Mouse (Mus musculus): Measurements from ENCODE around the gene Lrrc41. TPM values are rescaled to one million over a fixed set of nuclear protein-coding genes. Genes with fewer than 3 reads are reported as not detected.

Gene Lrrc41
- 10 to 100 TPM; 46.0 to 46.8 TPM for total RNA-seq (2021)

DNA sequence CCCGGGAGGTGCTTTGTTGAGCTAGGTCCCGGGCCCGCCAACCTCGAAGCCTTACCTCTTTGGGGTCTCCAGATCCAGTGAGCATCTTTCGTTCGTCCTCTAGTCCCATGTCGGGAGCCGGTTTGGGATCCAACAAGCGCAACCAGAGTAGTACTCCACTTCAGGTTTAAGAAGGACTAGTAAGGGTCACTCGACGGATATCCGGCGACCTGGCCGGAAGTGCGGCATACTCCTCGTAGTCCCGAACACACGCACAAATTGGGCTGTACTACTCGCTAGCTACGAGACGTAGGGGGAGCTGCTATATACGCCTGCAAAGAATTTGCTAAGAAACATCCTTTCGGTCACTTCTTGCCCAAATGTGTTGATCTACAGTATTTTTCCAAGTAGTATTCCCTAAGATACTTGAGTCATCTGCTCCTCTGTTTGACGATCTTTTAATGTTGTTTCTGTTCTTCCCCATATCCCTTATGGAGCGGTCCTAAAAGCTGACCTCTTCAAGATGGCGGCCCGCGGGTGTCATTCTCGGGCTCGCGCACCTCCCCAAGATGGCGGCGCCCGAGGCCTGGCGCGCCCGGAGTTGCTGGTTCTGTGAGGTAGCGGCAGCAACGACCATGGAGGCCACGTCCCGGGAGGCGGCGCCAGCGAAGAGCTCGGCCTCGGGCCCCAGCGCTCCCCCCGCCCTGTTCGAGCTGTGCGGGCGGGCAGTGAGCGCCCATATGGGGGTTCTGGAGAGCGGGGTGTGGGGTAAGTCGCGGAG lies at the start of gene Lrrc41, which contains the start of gene Uqcrh:
Gene Lrrc41, plus strand, starts transcription at position 409 of the 760 bp plus-strand sequence.
Gene Uqcrh, minus strand, starts transcription at position 211 of the 760 bp plus-strand sequence.
- peak; percentile 92 to 93 for DNase-seq (ENCODE audit: extremely low spot score in 1 of 2, low spot score in 1 of 2)

DNA sequence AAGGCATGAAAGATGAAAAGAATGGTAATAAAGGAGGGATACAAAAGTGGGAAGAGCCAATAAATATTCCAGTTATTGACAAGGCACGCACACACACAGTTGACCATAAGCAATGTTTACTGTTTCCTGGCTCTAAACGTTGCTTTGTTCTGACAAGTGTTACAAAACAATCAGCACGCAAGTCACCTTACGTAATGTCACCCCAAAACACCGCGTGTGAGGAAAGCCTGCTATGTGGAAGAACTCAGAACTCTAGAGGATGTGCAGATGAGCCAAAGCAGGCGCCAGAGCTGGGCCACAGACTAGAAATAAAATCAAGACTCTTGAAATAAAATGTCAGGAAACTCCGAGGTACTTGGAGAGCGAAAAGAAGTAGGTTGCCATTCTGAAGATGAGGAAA lies 42.2 kb upstream of the Lrrc41 start:
- DNase-seq (ENCODE audit: extremely low spot score in 1 of 2, low spot score in 1 of 2) = no peak

DNA sequence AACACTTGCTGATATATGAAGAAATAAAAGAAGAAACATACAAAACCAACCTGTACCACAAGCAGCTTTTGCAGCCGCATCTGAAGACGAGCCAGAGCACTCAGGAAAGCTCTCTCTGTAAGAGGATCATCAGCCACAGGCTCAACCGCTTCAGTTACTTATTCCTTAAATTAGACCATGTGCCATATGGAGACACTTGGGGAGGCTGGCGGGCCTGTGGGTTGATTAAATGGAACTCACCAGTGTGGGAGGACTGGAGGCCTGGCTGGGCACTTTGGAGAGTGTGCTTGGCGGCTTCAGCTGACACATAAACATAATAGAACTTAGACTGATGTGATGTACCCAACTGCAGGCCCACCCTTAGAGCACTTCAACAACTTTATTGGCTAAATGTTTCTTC lies 41.7 kb upstream of the Lrrc41 start:
- no peak for DNase-seq (ENCODE audit: extremely low spot score in 1 of 2, low spot score in 1 of 2)

DNA sequence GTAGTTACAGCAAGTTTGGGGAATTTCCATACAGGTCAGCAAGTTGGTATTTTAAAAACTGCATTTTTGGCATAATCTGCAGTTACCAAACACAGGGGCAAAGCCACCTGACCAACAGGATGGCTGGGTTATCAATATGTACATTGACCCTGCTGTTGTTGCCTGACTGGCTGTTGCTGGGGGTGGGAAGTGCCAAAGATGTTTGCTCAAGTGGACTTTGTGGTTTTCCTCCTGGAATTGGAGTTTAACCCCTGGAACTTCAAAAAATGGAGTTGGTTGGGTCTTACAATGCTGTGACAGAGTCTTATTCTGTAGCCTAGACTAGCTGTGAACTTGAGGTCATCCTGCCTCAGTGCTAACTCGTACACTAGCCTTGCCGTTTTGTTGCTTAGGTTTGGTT lies 34.6 kb upstream of the Lrrc41 start:
- no peak for DNase-seq (ENCODE audit: extremely low spot score in 1 of 2, low spot score in 1 of 2)

DNA sequence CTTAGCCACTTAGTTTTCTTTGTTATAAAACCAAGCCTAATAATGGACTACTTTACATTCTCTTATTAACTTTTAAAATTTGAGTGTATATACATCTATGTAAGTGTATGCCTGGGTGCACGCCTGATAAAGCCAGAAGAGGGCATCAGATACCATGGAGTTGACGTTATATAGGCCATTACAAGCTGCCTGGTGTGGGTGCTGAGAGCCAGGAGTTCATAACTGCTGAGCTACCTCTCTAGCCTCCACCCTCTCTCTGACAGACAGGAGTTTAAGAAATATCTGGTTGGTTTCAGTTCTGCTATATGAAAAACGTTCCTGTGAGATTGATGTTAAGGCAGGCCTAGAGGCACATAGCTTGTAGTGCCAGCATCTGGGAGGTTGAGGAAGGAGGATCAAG lies 32.9 kb upstream of the Lrrc41 start:
- DNase-seq (ENCODE audit: extremely low spot score in 1 of 2, low spot score in 1 of 2) = no peak

DNA sequence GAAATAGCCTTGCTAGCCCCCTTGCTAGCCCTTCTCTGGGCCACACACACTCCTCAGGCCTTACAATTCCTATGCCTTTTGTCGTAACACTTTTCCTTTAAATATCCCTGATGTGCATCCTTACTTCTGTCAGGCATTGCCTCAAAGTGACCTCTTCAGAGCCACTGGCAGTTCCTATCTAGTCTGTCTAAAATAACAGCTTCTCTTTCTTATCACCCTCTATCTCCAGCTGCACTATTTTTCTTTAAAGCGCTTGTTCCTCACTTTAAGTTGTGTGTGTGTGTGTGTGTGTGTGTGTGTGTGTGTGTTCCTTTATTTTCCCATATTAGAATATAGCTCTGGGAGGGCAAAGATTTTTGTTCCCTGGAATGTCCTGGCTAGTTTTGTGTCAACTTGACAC lies 28.5 kb upstream of the Lrrc41 start:
- DNase-seq (ENCODE audit: extremely low spot score in 1 of 2, low spot score in 1 of 2) = no peak

DNA sequence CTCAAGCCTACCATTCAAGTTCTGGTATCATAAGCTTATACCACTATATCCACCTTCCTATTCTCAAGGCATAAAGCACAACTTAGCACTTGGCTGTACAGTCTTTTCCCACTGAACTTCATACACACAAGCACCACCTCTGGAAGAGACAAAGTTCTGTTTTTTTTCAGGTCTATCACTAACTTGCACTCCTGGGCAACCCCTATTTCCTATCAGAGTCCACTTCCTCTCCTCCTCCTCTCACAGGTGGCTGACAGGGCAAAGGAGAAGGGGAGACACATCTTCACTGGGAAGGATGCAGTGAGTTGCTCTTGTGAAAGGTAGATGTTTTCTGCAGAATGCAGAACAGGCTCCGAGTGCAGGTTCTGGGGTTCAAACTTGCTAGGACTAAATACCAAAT lies 27.4 kb upstream of the Lrrc41 start:
- DNase-seq (ENCODE audit: extremely low spot score in 1 of 2, low spot score in 1 of 2) = no peak

DNA sequence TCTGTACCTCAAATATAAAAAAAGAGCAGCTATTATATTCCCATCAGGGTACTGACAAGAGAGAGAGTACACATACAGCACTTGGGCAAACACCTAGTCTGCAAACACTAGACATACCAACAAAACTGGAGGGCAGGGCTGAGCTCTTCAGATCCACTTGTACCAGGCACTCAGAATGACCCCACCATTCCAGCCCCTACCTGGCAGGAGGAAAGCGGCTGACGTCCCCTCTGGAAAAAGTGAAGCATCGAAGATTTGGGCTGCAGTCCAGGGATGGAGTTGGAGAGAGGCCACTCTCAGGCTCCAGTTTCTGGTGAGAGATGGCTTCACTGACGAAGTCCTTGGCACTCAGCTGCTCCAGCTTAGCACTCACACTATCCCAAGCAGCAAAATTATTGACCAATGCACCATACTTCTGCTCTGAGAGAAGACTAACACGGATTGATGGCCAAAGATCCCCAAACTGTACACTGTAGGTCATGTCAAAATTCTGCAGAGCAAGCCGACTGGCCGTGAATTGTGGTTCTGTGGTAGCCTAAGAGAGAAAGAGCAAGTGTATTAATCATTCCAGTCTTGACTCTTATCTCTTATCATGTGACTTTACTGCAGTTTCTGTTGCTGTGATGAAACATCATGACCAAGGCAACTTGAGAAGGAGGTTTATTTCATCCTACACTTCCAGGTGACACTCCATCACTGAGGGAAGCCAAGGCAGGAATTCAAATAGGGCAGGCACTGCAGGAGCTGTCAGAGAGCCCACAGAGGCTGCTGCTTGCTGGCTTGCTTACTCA lies 26.7 kb upstream of the Lrrc41 start:
- DNase-seq (ENCODE audit: extremely low spot score in 1 of 2, low spot score in 1 of 2) = no peak

DNA sequence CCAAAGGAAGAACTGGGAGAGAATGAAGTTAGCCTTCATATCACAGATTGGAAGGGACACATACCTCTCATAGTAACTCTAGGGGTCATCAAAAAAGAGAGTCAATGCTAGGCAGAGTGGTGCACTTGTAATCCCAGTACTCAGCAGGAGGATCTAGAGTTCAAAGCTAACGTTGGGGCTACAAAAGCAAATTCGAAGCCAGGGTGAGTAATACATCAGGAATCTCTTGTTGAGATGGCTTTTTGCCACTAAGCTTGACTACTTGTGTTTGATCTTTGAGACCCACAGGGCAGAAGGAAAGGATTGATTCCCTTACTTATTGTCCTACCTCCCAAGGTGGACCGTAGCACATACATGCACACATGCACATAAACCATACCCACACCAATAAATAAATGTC lies 25.9 kb upstream of the Lrrc41 start:
- no peak for DNase-seq (ENCODE audit: extremely low spot score in 1 of 2, low spot score in 1 of 2)

DNA sequence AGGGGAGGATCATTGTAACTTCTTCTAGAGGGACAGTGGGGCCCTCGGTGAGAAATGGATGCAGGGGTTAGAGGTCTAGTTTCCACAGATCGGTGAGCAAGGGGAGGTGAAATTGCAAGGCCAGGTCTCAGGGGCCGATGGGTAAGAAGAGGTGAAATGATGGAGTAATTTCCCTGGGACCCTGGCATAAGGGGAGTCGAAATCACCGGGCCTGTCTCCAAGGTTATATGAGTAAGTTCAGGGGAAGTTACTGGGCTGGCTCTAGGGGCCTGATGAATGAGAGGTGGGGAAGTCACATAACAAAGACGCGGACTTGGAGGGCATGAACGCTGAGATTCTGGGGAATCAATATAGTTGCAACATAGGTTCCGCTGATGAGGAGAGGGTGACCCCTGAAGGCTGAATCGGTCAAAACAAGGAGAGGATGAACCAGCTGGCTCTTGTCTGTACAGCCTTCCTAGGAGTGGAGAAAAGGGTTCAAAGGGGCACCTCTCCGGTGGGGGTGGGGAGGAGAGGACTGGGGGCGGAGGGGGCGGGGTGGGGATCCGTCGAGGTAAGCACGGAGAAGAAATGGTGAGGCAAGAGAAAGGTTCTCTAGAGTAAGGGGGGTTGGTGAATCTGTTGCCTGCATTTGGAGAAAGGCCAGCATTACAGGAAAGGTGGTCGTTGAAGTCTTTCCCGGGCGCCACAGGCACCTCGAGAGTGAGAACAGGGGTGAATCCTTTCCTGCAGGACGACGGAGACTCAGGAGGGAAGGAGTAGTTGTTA lies 22.4 kb upstream of the Lrrc41 start:
- no peak for DNase-seq (ENCODE audit: extremely low spot score in 1 of 2, low spot score in 1 of 2)

DNA sequence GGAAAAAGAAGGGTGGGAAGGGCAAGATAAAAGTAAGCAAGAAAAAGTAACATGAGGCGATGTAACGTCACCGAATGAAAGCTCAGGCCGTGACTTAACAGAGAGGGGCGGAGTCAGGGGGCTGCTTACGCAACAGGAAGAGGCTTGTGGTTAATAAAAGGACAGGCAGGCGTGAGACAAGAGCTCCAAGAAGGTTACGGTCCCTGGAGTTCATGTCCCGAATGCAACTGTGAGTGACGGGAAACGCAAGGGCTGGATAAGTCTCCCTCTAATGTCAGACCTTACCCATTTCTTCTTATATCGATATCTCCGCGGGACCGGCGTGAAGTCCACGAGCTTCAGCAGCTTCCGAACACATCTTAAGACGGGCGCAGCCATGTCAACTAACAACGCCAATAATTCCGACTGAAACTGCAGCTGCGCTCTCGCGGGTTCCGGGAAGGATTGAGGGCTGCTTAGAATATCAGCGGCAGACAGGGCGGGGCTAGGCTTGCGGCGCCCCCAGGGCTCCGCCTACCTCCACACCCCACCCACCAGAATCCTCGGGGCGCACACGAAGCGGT lies 21.6 kb upstream of the Lrrc41 start, which contains the start of gene Nsun4:
Gene Nsun4, minus strand, starts transcription at position 478 of the 563 bp plus-strand sequence.
- DNase-seq (ENCODE audit: extremely low spot score in 1 of 2, low spot score in 1 of 2) = peak; percentile 80

DNA sequence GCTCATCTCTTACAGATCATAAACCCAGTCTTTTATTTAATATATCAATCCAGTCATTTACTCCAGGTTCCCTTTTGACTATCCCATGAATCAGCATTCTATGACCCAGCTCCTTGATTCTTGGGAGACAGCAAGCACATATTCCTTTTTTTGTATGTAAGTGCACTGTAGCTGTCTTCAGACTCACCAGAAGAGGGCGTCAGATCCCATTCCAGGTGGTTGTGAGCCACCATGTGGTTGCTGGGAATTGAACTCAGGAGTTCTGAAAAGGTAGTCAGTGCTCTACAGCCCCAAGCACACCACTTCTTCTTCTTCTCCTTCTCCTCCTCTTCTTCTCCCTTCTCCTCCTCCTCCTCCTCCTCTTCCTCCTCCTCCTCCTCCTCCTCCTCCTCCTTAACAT lies 17.5 kb upstream of the Lrrc41 start:
- no peak for DNase-seq (ENCODE audit: extremely low spot score in 1 of 2, low spot score in 1 of 2)

DNA sequence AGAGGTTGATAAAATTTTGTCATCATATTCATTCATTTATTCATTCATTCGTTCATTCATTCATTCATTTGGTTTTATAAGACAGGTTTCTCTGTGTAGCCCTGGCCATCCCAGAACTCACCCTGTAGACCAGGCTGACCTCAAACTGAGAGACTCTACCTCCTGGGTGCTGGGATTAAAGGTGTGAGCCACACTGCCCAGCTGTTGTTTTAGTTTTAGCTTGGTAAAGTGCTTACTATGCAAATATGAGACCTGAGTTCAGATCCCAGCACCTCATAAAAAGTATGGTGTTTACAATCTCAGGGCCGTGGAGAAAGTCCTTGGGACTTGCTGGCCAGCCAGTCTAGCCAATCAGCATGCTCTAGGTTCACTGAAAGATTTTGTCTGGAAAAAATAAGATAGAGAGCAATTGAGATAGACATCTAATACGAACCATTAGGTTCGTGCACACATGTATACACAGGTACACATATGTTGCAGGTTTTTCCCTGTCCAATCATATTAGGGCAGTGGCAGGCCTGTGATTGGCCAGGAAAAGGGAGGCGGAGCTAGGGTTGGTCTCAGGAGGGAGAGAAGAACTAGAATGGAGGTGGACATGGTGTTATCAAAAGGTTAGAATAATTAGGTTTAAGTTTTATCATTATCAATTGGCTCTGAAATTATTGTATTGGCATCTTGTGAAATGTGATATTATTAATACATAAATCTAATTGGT lies 15.9 kb upstream of the Lrrc41 start:
- DNase-seq (ENCODE audit: extremely low spot score in 1 of 2, low spot score in 1 of 2) = no peak

DNA sequence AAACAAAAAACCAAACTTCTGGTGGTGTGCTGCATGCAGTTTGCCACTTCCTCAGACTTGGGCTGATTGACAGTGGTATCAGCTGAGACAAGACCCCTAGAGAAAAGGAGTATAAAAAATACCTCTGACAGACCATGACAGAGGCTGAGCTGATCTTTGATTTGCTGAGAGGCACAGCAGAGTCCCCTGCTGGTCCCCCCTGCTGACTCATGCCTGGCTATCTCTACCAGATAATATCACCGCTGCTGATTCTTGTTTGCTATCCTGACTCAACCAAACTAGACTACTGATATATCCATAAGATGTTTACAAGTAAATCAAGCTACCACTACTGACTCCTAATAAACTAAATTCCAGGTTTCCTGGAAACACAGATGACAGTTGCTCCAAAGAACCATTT lies 11.2 kb upstream of the Lrrc41 start:
- no peak for DNase-seq (ENCODE audit: extremely low spot score in 1 of 2, low spot score in 1 of 2)

DNA sequence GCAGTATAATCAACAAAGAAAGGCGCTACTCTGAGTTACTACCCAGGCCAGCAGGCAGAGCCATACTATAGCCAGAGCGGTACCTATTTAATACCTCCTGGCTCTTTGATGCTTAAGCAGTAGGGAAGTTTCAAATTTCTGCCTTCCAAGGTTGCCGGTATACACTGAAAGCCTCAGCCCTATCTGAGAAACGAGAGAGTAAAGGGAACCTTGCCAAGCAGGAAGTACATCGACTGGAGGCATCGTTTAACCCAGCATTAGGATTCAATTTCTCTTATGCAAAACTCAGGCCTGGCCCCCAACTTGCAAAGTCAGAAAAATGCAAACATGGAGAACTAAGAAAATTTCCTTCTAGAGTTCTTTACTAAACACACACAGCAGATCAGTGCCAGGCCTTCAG lies 5.0 kb upstream of the Lrrc41 start:
- DNase-seq (ENCODE audit: extremely low spot score in 1 of 2, low spot score in 1 of 2) = no peak

DNA sequence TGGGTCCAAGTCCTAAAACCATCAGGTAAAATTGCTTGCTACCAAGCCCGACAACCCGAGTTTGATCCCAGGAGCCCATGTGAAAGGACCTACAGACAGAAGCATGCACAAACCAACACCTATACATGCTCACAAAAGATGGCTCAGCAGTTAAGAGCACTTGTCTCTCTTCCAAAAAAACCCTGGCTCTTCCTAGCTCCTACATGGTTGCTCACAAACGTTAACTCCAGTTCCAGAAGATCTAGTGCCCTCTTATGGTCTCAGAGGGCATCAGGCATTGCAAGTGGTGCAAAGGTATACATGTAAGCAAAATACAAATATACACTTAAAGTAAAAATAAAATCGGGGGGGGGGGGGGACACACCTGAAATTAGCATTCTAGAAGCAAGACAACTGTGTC lies 1.9 kb upstream of the Lrrc41 start:
- no peak for DNase-seq (ENCODE audit: extremely low spot score in 1 of 2, low spot score in 1 of 2)

DNA sequence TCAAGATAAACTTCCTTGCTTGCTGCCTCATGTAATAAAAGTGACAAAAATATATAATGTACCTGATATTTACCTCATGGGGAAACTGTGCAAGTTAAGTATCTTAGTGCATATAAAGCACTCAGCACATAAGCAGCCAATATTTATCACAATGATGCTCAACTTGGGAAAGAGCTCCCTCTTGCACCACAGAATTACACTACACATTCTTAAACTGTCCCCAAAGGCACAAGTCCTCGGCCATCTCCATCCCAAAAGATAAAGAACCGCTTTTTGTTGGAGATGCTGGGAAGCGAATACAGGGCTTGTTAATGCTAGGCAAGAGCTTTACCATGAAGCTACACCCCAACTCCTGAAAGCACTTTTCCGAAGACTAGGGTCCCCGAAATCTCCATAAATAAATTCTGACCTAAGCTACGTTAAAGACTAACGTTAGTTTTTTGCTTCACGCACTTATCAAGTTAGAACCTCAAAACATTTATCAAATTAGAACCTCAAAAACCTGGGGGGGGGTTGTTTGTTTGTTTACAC lies 859 bp upstream of the Lrrc41 start:
- DNase-seq (ENCODE audit: extremely low spot score in 1 of 2, low spot score in 1 of 2) = no peak

DNA sequence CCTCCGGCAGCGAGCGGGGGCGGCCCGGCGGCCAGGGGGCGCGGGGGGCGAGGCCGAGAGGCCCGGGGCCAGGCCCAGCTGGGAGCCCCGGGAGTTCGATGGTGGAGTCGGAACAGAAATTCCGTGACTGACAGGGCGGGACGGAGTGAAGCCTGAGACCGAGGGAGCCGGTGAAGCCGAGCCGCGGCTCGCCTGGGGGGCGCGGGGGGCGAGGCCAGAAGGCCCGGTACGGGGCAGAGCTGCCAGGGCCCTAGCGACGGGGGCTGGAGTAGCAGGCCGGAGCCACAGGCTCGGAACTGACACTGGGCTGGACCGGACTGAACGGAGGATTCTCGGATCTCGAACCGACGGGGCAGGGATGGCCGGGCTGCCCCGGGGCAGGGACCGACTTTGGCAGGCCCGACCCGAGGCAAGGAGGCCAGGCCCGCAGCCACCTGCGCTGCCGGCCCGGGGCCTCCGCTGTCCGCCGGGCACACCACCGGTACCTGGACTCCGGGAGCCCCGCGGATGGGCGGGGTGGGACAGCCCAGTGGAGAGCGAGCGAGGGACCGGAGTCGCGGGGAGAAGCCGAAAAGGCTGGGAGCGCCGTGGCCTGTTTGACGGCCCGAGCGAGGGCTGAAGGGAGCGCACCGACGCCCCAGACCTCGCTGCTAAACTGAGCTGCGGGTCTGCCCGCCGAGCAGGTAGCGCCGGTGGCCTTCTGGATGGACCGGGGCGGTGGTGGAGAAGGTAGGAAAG lies 731 bp downstream of the Lrrc41 start:
- peak; percentile 53 to 69 for DNase-seq (ENCODE audit: extremely low spot score in 1 of 2, low spot score in 1 of 2)

Data from layer of hippocampus, postnatal 25 days (tissue).